Mouse (Mus musculus) left cerebral cortex, adult 9 months (tissue): ENCODE results near the gene Fhdc1.

Experiments
- DNase-seq, 2 experiments: peaks; one replicate each; pipeline ENCODE4 v3.0.0; 2022; ENCODE audit warnings: low spot score in 2 of 2

Fhdc1 gene

DNA sequence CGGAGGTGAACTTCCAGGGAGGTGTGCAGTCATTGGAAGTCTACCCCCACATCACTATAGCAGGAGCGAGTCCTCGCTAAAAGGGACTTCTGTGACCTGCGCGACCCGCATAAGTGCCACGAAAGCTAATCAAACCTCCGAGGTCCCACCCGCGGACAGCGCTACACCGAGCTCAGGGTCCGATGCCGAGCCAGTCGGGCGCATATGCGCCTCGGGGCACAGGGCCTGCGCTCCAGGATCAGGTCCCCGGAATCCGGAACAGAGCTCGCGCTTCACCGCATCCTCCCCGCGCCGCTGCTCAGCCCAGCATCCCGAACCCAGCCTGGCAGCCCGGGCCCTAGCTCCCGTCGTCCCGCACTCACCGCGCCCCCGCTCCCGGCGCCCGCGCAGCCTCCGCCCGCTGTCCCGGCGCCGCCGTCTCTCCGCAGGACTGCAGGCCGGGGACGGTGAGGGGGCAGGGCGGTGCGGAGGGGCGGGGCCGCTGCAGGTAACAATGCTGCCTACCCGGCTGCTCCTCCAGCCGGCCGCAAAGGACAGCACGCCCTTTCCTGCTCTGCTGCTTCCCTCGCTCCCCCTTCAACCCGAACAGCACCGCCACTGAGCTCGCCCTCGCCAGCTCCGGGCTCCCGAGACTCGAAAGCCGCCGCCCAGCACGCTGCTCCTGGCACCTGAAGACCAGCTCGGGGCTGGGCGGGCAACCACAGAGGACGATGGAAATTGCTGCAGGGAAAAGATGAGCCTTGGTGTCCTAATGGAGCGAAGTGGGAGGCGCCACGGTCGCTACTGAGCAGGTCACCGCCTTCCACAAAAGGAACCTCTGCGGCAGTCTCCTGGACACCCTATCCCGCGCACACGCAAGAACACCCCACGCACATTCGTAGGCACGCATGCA lies at the start of gene Fhdc1:
Fhdc1 (minus strand) TSS at position 424 of the 892 bp plus-strand sequence.
- DNase-seq, result peak in 1 of 2 experiments; percentile 34

- DNase-seq, result no peak
Measured at GRCm38 (mm10) chr3:84529021-84529420, 48.8 kb upstream of the Fhdc1 start.

- no peak for DNase-seq
Measured at GRCm38 (mm10) chr3:84524952-84525351, 44.7 kb upstream of the Fhdc1 start.

DNA sequence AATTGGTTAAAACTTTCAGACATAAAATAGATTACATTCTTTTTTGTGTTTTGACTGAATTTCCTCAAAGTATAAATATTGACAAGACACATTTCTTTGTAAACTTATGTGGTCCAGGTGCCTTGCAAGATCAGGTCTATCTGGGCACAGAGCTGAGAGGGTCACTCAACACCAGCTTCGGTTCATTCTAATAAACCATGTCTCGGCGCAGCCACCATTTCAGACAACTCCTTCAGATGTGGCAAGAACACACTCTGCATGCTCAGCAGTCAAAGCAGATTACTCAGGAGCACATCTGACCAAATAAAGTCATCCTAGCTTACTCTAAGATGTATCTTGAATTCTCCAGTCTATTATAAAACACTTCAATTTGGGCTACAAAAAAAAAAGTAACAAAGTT lies 35.9 kb upstream of the Fhdc1 start:
- no peak for DNase-seq

- no peak for DNase-seq
Measured at GRCm38 (mm10) chr3:84512774-84513515, 32.7 kb upstream of the Fhdc1 start.

GRCm38 (mm10) chr3:84505193-84505592 lies 25.0 kb upstream of the Fhdc1 start:
- no peak for DNase-seq

GRCm38 (mm10) chr3:84504291-84504690 lies 24.1 kb upstream of the Fhdc1 start:
- DNase-seq, result no peak

DNA sequence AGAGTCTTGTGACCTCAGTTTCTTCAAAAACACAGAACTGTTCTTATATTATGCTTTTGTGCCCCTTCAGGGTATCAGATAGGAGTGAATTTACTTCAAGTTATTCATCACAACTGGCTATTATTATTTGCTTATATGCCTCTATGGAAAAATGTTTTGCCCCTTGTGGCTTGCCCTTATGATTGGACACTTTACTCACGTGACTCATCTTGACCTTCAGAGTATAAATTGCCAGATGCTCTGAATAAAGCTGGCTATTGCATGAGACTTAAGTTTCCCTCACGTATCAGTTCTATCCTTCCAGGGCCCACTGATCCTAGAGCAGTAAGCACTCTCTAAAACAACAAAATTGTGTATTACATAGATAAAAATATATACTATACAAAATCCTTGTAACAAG lies 21.9 kb upstream of the Fhdc1 start:
- DNase-seq, result no peak

DNA sequence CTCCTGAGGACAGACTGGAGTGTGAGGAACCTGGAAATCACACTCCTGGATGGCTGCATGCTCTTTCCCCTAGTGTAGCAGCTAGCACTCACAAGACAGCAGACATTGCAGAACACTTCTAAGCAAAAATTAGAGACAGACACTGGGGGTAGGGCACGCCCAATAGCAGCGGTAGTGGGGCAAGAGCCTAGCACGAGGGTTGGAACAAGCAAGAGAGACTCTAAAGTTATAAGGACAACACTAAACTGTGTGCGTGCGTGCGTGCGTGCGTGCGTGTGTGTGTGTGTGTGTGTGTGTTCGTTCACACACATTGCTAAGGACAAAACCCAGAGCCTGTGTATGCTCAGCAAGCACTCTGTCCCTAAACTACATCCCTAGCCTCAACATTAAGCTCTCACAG lies 20.3 kb upstream of the Fhdc1 start:
- DNase-seq, result no peak

DNA sequence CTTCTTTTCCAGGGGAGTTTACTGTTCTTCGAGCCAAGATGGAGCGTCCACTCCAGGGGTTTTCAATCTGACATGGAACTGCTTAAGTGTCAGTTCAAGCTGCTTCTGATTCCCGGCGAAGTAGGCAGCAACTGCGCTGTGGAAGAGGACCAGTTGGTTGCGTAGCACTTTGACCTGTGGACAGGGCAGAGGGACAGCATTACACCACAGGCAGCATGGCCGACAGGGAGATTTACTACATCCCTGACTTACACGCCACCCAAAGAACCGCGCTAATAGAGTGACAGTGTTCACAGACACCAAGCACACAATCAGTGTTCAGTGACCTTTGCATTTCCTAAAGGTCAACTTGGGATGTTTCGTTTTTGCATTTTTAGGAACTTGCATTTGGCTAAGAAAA lies 17.5 kb upstream of the Fhdc1 start:
- DNase-seq, result no peak

GRCm38 (mm10) chr3:84492657-84493056 lies 12.4 kb upstream of the Fhdc1 start:
- no peak for DNase-seq

- DNase-seq, result no peak
Measured at GRCm38 (mm10) chr3:84492148-84492547, 11.9 kb upstream of the Fhdc1 start.

GRCm38 (mm10) chr3:84488716-84489115 lies 8.5 kb upstream of the Fhdc1 start:
- DNase-seq, result peak; percentile 46 to 47

DNA sequence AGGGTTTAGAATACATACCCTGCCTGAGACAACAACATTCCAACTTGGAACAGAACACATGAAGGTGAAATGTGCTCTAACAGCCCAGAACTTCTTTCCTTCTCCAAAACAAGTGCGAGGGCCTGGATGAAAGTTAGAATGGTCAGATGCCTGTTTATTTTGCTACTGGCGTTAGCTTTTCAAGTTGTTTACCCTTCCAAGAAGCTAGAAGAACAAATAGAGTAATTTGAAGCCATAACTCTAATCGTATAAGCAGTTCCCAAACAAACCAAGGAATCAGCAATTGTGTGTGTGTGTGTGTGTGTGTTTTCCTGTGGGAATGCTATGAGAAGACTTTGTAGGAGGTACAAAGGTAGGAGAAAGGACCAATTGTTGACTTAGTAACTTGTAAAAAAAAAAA lies 4.7 kb upstream of the Fhdc1 start:
- no peak for DNase-seq

- DNase-seq, result no peak
Measured at GRCm38 (mm10) chr3:84484333-84484732, 4.1 kb upstream of the Fhdc1 start.

DNA sequence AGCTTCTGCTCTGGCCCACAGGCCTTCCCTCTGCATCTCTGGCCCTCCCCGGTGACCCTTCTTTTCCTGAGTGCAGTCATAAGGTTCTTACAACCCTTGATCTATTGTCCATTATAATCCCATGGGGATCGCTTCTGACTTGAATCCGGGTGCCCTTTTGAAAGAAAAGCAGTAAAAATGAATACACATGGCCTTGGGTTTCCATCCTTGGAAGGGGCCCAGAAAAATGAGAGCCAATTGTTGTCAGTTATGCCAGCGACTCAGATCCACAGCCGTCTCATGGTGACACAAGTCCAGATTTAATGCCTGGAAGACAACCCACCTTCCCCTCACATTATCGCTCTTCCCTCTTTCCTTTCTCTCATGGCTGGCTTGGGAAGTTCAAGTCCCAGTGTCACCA lies 1.9 kb upstream of the Fhdc1 start:
- no peak for DNase-seq

GRCm38 (mm10) chr3:84481104-84481503 lies 875 bp upstream of the Fhdc1 start:
- peak in 1 of 2 experiments; percentile 27 for DNase-seq

GRCm38 (mm10) chr3:84479293-84480005 lies 780 bp downstream of the Fhdc1 start:
- DNase-seq, result peak in 1 of 2 experiments; percentile 17

DNA sequence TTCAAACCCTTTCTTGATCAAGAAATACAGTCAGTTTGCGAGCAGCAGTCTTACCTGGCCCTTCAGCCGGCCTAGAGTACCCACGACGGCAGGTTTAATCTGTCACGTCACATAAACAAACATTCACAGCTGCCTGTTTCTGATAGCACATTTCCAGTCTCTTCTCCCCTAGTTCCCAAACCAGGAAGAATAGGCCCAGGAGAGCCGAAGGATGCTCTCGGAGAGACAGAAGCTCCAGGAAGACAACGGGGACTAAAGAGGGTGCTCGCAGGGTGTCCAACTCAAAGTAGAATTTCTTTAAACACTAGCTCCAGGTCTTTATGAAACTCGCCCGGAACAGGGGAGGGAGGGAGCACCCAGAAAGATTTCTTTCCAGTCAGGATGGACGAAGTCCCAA lies 1.3 kb downstream of the Fhdc1 start:
- no peak for DNase-seq

- no peak for DNase-seq
Measured at GRCm38 (mm10) chr3:84478195-84478594, 2.0 kb downstream of the Fhdc1 start.

GRCm38 (mm10) chr3:84477498-84477897 lies 2.7 kb downstream of the Fhdc1 start:
- DNase-seq, result no peak
